Mouse (Mus musculus): Measurements from ENCODE around the gene Fgfrl1. TPM values are rescaled to one million over a fixed set of nuclear protein-coding genes. Genes with fewer than 3 reads are reported as not detected.

The Fgfrl1 gene
- polyA plus RNA-seq, 1 experiment from 2014 or later, result 38.1 TPM

DNA sequence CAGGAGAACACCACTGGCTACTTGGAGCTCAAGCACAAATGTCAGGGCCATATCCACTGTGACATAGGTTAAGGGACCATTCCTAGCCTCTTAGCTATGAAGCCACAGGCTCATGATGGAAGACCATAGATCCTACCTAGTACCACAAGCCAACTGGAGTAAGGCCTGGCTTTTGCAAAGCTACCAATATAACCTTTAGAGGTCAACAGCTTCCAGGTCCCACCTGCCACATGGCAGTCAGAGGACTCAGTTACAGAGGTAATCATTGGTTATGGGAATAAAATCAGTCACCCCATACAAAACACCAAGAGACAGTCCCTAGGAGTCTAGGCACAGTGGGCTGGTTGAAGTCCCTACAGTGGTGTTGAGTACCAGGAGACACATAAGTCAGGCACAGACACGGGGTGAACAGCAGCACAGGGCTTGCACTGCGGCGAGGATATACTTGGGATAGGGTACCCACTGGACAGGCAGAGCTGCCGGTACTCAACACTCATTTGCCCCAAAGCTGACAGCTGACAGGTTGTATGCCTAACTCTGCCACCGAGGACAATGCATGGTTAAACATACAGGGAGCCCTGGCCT lies 41.0 kb upstream of the Fgfrl1 start:
- H3K9me3 ChIP-seq (ENCODE audit: control insufficient read depth, low read length), result no peaks in the 10 kb centered on the region
- H3K4me1 ChIP-seq (ENCODE audit: control insufficient read depth, insufficient read depth, low read length), result no peaks in the 10 kb centered on the region
- H3K27ac ChIP-seq (replicated peaks; ENCODE audit: low read depth, low read length), result no peak overlapping the region
- WGBS, result 91% methylated on average over 5 of the region's 5 CpGs
- ATAC-seq (ENCODE audit: insufficient number of reproducible peaks, low FRiP score, low TSS enrichment, low read depth) (no peak), DNase-seq (ENCODE audit: low spot score) (no peak)
- no peak overlapping the region for H3K4me3 ChIP-seq (ENCODE audit: low read depth, low read length)
- no peak overlapping the region for H3K4me2 ChIP-seq (ENCODE audit: low read depth, severe bottlenecking)
- H3K27me3 ChIP-seq (ENCODE audit: control insufficient read depth, insufficient read depth, low read length), result no peaks in the 10 kb centered on the region
- peaks cover 7% of the 10 kb centered on the region; the same call in 1 of the 2 replicates for H3K36me3 ChIP-seq (ENCODE audit: control insufficient read depth, insufficient read depth, low read length)
- no peak overlapping the region for H3K9ac ChIP-seq (ENCODE audit: low read length)

DNA sequence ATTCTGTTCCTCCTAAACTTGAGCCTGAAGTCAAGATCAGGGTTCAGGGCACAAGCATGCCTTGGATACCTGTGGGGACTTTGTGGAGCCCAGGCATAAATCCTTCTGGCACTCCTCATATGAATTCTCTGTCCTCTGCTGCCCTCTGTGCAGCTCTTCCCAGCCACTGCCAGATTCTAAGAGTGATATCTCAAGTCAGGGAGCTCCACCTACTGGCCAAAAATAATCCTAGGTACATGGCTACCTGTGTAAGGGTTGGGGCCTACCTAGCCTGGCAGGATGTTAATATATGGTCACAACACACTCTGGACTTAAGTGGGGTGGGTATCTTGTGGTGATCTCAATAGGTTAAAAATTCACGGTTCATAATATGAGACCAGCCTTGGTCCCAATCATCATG lies 40.4 kb upstream of the Fgfrl1 start:
- WGBS, result 63% methylated on average over 1 of the region's 1 CpGs
- no peak overlapping the region for H3K4me3 ChIP-seq (ENCODE audit: low read depth, low read length)
- no peaks in the 10 kb centered on the region for H3K27me3 ChIP-seq (ENCODE audit: control insufficient read depth, insufficient read depth, low read length)
- H3K36me3 ChIP-seq (ENCODE audit: control insufficient read depth, insufficient read depth, low read length), result peaks cover 7% of the 10 kb centered on the region; the same call in 1 of the 2 replicates
- no peaks in the 10 kb centered on the region for H3K4me1 ChIP-seq (ENCODE audit: control insufficient read depth, insufficient read depth, low read length)
- H3K9ac ChIP-seq (ENCODE audit: low read length), result no peak overlapping the region
- peak; percentile 61 for DNase-seq (ENCODE audit: low spot score)
- H3K9me3 ChIP-seq (ENCODE audit: control insufficient read depth, low read length), result no peaks in the 10 kb centered on the region
- no peak overlapping the region for H3K27ac ChIP-seq (replicated peaks; ENCODE audit: low read depth, low read length)
- ATAC-seq (ENCODE audit: insufficient number of reproducible peaks, low FRiP score, low TSS enrichment, low read depth), result peak; percentile 48; the same call in 1 of the 2 replicates
- no peak overlapping the region for H3K4me2 ChIP-seq (ENCODE audit: low read depth, severe bottlenecking)

GRCm38 (mm10) chr5:108653341-108653740 lies 38.8 kb upstream of the Fgfrl1 start:
- Histone ChIP-seq H3K27ac (replicated peaks; ENCODE audit: low read depth, low read length) (no peak overlapping the region), H3K4me1 (ENCODE audit: control insufficient read depth, insufficient read depth, low read length) (no peaks in the 10 kb centered on the region), H3K36me3 (ENCODE audit: control insufficient read depth, insufficient read depth, low read length) (peaks cover 5% of the 10 kb centered on the region; the same call in 1 of the 2 replicates), H3K4me3 (ENCODE audit: low read depth, low read length) (no peak overlapping the region), H3K9me3 (ENCODE audit: control insufficient read depth, low read length) (no peaks in the 10 kb centered on the region), H3K27me3 (ENCODE audit: control insufficient read depth, insufficient read depth, low read length) (no peaks in the 10 kb centered on the region), H3K9ac (ENCODE audit: low read length) (no peak overlapping the region), H3K4me2 (ENCODE audit: low read depth, severe bottlenecking) (no peak overlapping the region)
- no peak for ATAC-seq (ENCODE audit: insufficient number of reproducible peaks, low FRiP score, low TSS enrichment, low read depth)
- WGBS, result 86% methylated on average over 6 of the region's 6 CpGs
- DNase-seq (ENCODE audit: low spot score), result no peak

- WGBS, result 94% methylated on average over 10 of the region's 10 CpGs
- no peak for DNase-seq (ENCODE audit: low spot score)
- peaks cover 5% of the 10 kb centered on the region; the same call in 1 of the 2 replicates for H3K36me3 ChIP-seq (ENCODE audit: control insufficient read depth, insufficient read depth, low read length)
Measured at GRCm38 (mm10) chr5:108654444-108654990, 37.7 kb upstream of the Fgfrl1 start.

DNA sequence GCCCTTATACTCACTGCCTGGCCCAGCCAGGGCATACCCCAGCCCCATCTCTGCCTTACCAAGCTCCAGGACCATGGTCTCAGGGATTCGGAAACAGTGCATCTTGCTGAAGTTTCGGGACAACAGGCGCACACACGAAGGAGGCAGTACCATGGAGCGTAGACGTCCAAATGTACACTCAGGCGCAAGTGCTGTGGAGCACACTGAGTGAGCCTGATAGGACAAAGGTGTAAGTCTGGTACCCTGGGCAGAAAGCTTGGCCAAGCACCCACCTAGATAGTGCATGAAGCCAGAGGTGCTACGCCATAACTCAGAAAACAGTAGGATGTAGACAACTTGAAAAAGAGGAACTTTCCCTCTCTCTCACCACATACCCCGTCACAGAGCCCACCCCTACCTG lies 36.8 kb upstream of the Fgfrl1 start:
- no peaks in the 10 kb centered on the region for H3K9me3 ChIP-seq (ENCODE audit: control insufficient read depth, low read length)
- no peak overlapping the region for H3K4me2 ChIP-seq (ENCODE audit: low read depth, severe bottlenecking)
- H3K4me1 ChIP-seq (ENCODE audit: control insufficient read depth, insufficient read depth, low read length), result peaks cover 5% of the 10 kb centered on the region
- no peak overlapping the region for H3K27ac ChIP-seq (replicated peaks; ENCODE audit: low read depth, low read length)
- no peak for ATAC-seq (ENCODE audit: insufficient number of reproducible peaks, low FRiP score, low TSS enrichment, low read depth)
- DNase-seq (ENCODE audit: low spot score), result no peak
- peaks cover 5% of the 10 kb centered on the region; the same call in 1 of the 2 replicates for H3K36me3 ChIP-seq (ENCODE audit: control insufficient read depth, insufficient read depth, low read length)
- H3K9ac ChIP-seq (ENCODE audit: low read length), result no peak overlapping the region
- H3K4me3 ChIP-seq (ENCODE audit: low read depth, low read length), result no peak overlapping the region
- WGBS, result 93% methylated on average over 9 of the region's 9 CpGs
- no peaks in the 10 kb centered on the region for H3K27me3 ChIP-seq (ENCODE audit: control insufficient read depth, insufficient read depth, low read length)

More at GRCm38 (mm10) chr5:108654444-108654990, 37.7 kb upstream of the Fgfrl1 start:
- no peak overlapping the region for H3K27ac ChIP-seq (replicated peaks; ENCODE audit: low read depth, low read length)
- ATAC-seq (ENCODE audit: insufficient number of reproducible peaks, low FRiP score, low TSS enrichment, low read depth), result no peak
- H3K27me3 ChIP-seq (ENCODE audit: control insufficient read depth, insufficient read depth, low read length), result no peaks in the 10 kb centered on the region
- H3K4me1 ChIP-seq (ENCODE audit: control insufficient read depth, insufficient read depth, low read length), result peaks cover under 1% of the 10 kb centered on the region; the same call in 1 of the 2 replicates
- no peaks in the 10 kb centered on the region for H3K9me3 ChIP-seq (ENCODE audit: control insufficient read depth, low read length)
- H3K4me3 ChIP-seq (ENCODE audit: low read depth, low read length), result no peak overlapping the region
- H3K4me2 ChIP-seq (ENCODE audit: low read depth, severe bottlenecking), result no peak overlapping the region
- H3K9ac ChIP-seq (ENCODE audit: low read length), result no peak overlapping the region

DNA sequence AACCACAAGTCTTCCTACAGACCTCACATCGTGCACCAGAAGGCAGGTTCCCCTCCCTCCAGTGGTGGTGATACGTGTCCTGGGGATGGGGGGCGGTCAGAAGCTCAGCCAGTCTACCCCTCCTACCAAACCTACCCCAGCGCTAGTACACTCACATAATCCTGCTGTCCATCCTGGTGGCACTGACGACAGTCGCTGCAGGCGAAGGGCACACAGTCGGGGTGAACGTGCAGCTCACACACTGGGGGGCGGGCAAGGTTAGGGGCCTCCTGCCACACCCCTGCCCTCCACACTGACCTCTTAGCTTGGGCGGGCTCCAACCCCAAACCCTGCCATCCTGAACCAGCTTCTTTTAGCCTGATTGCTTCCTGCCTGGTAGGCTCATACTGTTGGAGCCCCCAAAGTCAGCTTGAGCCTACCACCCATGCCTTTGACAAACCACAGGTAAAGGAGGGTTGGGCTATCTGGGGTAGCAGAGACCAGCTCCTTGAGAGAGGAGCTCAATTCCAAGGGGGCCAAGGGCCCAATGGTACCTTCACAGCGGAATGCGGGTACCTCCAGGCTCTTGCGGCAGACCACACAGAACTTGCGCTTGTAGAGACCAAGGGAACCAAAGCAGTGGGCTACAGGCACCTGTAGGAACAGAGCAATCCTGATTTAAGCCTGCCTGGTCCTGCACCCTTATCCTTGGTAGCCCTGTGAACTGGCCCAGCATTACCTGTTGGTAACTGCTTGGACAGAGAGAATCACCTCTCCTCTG lies 36.1 kb upstream of the Fgfrl1 start:
- DNase-seq (ENCODE audit: low spot score), result no peak
- Histone ChIP-seq H3K27me3 (ENCODE audit: control insufficient read depth, insufficient read depth, low read length) (no peaks in the 10 kb centered on the region), H3K4me1 (ENCODE audit: control insufficient read depth, insufficient read depth, low read length) (peaks cover 5% of the 10 kb centered on the region), H3K27ac (replicated peaks; ENCODE audit: low read depth, low read length) (no peak overlapping the region), H3K9me3 (ENCODE audit: control insufficient read depth, low read length) (no peaks in the 10 kb centered on the region), H3K9ac (ENCODE audit: low read length) (no peak overlapping the region), H3K4me3 (ENCODE audit: low read depth, low read length) (no peak overlapping the region), H3K4me2 (ENCODE audit: low read depth, severe bottlenecking) (no peak overlapping the region), H3K36me3 (ENCODE audit: control insufficient read depth, insufficient read depth, low read length) (peaks cover 5% of the 10 kb centered on the region; the same call in 1 of the 2 replicates)
- WGBS, result 89% methylated on average over 15 of the region's 15 CpGs
- ATAC-seq (ENCODE audit: insufficient number of reproducible peaks, low FRiP score, low TSS enrichment, low read depth), result no peak

- DNase-seq (ENCODE audit: low spot score), result no peak
- ATAC-seq (ENCODE audit: insufficient number of reproducible peaks, low FRiP score, low TSS enrichment, low read depth), result no peak
- WGBS, result 78% methylated on average over 5 of the region's 5 CpGs
- Histone ChIP-seq H3K9ac (ENCODE audit: low read length) (no peak overlapping the region), H3K27ac (replicated peaks; ENCODE audit: low read depth, low read length) (no peak overlapping the region), H3K4me2 (ENCODE audit: low read depth, severe bottlenecking) (no peak overlapping the region), H3K4me1 (ENCODE audit: control insufficient read depth, insufficient read depth, low read length) (peaks cover 5% of the 10 kb centered on the region), H3K4me3 (ENCODE audit: low read depth, low read length) (no peak overlapping the region), H3K27me3 (ENCODE audit: control insufficient read depth, insufficient read depth, low read length) (no peaks in the 10 kb centered on the region), H3K9me3 (ENCODE audit: control insufficient read depth, low read length) (no peaks in the 10 kb centered on the region), H3K36me3 (ENCODE audit: control insufficient read depth, insufficient read depth, low read length) (peaks cover 5% of the 10 kb centered on the region; the same call in 1 of the 2 replicates)
Measured at GRCm38 (mm10) chr5:108657406-108657805, 34.8 kb upstream of the Fgfrl1 start.

- no peaks in the 10 kb centered on the region for H3K9me3 ChIP-seq (ENCODE audit: control insufficient read depth, low read length)
- H3K4me2 ChIP-seq (ENCODE audit: low read depth, severe bottlenecking), result no peak overlapping the region
- no peak overlapping the region for H3K27ac ChIP-seq (replicated peaks; ENCODE audit: low read depth, low read length)
- H3K36me3 ChIP-seq (ENCODE audit: control insufficient read depth, insufficient read depth, low read length), result peaks cover 5% of the 10 kb centered on the region; the same call in 1 of the 2 replicates
- WGBS, result 74% methylated on average over 1 of the region's 1 CpGs
- no peaks in the 10 kb centered on the region for H3K27me3 ChIP-seq (ENCODE audit: control insufficient read depth, insufficient read depth, low read length)
- no peak overlapping the region for H3K4me3 ChIP-seq (ENCODE audit: low read depth, low read length)
- DNase-seq (ENCODE audit: low spot score) (no peak), ATAC-seq (ENCODE audit: insufficient number of reproducible peaks, low FRiP score, low TSS enrichment, low read depth) (no peak)
- no peak overlapping the region for H3K9ac ChIP-seq (ENCODE audit: low read length)
- H3K4me1 ChIP-seq (ENCODE audit: control insufficient read depth, insufficient read depth, low read length), result peaks cover 5% of the 10 kb centered on the region
Measured at GRCm38 (mm10) chr5:108658611-108659010, 33.6 kb upstream of the Fgfrl1 start.

All from limb, embryonic 11.5 days (tissue).